Mouse (Mus musculus) heart, postnatal 14 days (tissue): ENCODE measurements around the gene Vac14. TPM values are rescaled to one million over a fixed set of nuclear protein-coding genes. Genes with fewer than 3 reads are reported as not detected.

Experiments
- DNase-seq, 2 experiments: peaks; one replicate each; pipeline ENCODE4 v3.0.0; 2021 to 2022
- intact Hi-C: fragments of 180-260 bp; cut with DNase I; formaldehyde crosslinking; loops from one replicate; pipeline ENCODE4 v1.15.1; 2025
- total RNA-seq, 2 experiments: library from RNA; stranded (reverse); gene quantifications; 2 replicates each; pipeline ENCODE4 v1.2.3; 2021

The Vac14 gene
- total RNA-seq, 2 experiments from 2014 or later = 15.5 to 16.2 TPM

- no peak for DNase-seq
- intact Hi-C loops = no loop called here
Measured at GRCm38 (mm10) chr8:110710593-110710992, 92.2 kb downstream of the Vac14 start.

DNA sequence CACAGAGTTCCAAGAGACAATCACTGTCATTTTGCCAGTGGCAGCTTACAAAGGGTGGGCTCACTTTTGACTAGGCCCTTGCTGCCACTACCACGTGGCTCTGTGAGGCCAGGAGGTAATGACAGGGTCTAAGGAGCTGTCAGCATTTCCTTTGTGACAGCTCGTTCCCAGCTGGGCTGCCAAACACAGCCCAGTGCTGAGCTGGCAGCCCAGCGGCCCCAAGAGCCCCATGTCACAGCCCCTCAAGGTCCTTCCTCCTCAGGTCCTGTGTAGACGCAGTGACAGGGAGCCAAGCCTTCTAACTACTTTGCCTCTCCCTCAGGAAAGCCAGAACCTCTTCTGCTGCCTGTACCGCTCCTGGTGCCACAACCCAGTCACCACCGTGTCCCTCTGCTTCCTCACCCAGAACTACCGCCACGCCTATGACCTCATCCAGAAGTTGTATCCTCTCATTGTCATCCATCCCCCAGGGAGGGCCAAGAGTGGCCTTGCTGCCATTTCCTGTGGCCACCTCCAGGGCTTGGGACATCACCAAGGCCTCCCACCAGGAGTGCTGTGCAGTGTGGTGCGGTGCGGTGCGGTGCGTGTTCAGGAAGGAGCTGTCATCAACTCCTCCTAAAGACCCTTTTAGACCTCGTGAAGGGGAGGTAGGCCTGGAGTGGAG, 93.0 kb downstream of the Vac14 start:
- peak; percentile 51 to 59 for DNase-seq
- intact Hi-C loops = no loop called here

DNA sequence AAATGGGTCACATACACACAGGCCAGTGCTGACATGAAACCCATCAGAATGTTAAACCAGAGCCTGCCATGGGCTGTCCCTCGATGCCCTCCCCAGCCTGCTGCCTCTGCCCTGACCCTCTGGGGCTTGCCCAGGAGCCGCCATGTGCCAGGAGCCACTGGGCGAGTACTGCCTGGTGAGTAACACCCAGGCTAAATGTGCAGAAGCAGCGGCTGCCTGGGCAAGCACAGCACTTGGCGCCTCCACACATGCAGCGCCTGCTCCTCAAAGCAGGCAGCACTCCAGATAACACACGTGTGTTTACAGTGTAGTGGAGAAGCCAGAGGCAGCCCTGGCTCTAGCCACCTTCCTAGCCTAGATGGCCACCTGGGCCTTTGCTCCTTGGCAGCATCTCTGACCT, 94.7 kb downstream of the Vac14 start:
- intact Hi-C loops = no loop called here
- DNase-seq = peak; percentile 45 to 62

DNA sequence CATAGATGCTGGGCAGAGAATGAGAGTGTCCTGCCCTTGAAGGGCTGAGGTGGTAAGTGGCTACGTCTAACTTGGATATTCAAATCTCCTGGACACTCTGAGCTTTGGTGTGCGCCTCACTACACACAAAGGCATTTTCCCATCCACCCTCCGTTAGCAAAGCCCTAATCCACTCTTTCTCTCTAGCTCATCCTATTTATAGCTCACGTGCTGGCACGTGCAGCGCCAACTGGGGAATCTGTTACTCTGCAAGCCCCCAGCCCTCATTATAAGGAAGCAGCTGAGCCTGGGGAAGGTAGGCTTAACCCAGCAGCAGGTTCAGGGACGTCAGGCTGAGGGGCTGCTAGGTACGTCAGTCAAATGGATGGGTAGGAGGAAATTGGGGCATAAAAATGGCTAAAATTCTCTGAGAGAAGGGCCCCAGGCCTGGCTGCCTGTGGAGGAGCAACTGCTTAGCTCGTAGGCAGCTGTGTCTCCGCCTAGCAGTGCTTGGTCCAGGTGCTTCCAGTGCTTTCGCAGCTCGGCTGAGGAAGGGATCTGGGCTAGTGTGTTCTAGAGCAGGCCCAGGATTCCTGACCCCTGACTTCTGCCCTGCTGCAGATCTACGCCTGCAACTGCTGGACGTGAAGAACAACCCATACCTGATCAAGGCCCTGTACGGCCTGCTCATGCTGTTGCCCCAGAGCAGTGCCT, 96.6 kb downstream of the Vac14 start:
- intact Hi-C loops = no loop called here
- no peak for DNase-seq

- intact Hi-C loops = no loop called here
- DNase-seq = peak; percentile 44 to 60
Measured at GRCm38 (mm10) chr8:110716075-110716474, 97.7 kb downstream of the Vac14 start.

- intact Hi-C loops = no loop called here
Measured at GRCm38 (mm10) chr8:110717131-110717530, 98.7 kb downstream of the Vac14 start.

GRCm38 (mm10) chr8:110718209-110718968, 100.0 kb downstream of the Vac14 start:
- no peak for DNase-seq
- intact Hi-C loops = no loop called here

More at GRCm38 (mm10) chr8:110717131-110717530, 98.7 kb downstream of the Vac14 start:
- no peak for DNase-seq

DNA sequence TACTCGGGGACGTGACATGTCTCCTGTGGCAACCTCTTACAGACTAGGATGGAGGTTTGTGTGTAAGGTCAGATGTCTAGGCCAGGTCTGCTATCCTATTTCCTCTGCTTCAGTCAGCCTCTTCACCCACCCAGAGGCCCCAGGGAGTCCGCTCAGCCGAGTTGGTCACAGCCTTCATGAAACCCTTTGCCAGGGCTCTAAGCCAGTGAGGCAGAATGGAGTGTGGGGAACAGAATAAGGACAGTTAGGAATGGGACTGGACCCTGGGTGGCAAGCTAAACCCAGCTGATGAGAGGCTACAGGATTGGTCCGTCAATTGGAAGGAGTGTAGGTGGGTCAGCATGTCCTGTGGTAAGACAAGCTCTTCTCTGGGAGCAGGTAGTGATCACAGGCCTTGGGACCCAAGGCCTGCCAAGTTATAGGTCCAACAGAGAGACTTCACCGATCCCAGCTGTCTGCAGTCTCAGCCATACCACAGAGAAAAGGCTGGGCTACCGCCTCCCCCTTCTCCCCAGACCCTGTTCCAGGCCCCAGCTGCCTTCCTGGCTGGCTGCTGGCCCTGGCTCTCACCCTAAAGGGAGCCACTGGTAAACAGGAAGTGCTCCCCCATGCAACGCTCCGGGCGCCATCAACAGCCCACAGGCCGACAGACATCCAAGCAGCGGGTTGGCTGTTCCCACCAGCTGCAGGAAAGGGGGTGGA, 100.7 kb downstream of the Vac14 start:
- intact Hi-C loops = no loop called here

DNA sequence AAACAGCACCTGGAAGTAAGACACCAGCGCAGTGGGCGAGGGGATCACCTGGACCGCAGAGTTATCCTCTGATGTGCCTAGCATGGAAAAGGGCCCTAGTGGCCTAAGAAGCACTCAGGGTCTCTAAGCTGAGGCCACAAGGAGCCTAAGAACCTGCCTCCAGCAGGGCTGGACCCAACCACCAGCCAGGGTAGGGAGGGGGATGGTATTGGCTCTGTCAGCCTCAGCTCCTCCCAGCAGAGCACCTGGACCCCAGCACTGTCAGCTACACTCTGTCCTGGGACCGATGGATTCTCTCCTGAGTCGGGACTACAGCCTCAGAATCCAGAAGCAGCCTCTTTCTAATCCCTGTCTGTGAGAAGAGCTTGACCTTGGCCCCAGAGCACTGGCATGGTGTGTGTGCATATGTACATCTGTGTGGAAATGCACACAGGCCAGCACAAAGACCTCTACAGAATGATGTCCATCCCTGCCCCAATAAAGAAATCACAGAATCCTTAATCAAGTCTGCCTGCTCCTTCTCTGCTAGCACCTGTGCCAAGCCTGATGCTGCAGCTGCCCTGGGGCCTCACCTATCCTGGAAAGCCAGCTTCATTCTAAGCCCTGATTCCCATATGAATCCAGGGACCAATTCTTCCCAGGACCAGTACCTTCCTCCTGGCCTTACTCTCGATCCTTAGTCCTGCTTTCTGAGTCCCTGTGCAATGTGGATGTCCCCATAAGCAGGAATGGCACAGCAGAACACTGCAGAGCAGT, 101.7 kb downstream of the Vac14 start:
- DNase-seq = no peak
- intact Hi-C loops = loop anchor here (2.0 kb wide), 1 partner anchor 45 kb away; no protein-coding TSS in a partner anchor

More for the DNA sequence above, 100.7 kb downstream of the Vac14 start:
- peak; percentile 78 to 81 for DNase-seq

- DNase-seq = peak; percentile 85
- intact Hi-C loops = loop anchor here (2.0 kb wide), 1 partner anchor 46 kb away; no protein-coding TSS in a partner anchor
Measured at GRCm38 (mm10) chr8:110720685-110721598, 102.6 kb downstream of the Vac14 start, which contains the start of gene Mtss1l. Gene Mtss1l, plus strand, starts transcription at chr8:110721476.

DNA sequence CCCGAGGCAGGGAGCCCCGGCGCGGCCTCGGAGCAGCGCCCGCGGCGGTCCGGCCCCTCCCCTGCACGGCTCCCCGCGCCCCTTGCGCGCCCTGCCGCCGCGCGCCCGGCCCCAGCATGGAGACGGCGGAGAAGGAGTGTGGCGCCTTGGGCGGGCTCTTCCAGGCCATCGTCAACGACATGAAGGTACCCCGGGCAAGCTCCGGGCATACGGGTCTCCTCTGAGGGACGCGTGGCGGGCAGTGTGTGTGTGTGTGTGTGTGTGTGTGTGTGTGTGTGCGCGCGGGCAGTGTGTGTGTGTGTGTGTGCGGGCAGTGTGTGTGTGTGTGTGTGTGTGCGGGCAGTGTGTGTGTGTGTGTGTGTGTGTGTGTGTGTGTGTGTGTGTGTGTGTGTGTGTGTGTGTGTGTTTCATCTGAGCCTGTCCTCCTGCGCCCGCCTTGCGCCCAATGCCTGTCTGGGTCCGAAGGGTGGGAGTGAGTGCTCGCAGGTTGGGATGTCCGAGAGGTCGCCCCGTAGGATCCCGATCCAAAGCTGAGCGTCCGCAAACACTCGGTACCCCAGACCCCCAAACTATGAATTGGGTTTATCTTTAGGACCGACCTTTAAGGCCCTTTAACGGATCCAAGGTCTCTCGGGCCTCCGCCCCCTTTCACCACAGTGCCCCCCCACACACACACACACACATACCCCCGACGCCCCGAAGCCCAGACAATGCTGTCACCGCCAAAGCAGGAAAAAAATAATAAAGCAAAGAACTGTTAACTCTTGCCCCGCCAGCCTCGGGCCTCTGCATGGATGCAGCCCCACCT, 103.4 kb downstream of the Vac14 start:
- intact Hi-C loops = loop anchor here (2.0 kb wide), 1 partner anchor 47 kb away; no protein-coding TSS in a partner anchor
- DNase-seq = peak in 1 of 2 experiments; percentile 65

DNA sequence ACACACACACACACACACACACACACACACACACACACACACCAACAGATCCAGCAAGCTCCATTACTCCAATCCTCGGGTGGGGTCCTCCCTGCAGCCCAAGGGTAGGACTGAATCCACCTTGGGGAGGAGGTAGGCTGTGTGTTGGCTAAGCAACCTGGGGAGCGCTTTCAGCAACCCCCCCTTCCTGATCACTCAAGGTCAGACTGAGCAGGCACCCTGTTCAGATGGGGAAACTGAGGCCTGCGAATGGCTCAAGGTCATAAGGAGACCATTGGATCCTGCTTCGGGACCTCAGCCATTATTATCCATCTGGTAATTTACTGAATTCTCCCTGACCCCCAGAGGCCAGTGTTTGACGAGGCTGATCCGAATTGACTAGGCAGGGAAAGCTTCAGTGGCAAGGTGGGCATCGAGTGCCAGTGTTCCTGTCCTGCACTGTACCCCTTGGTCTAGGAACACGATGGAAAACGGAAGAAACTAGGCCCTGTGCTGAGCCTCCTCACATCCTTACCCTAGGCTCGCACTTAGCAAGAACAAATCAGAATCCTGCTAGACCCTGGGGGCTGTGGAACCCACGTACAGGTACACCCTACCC, 104.1 kb downstream of the Vac14 start:
- intact Hi-C loops = no loop called here
- DNase-seq = no peak

DNA sequence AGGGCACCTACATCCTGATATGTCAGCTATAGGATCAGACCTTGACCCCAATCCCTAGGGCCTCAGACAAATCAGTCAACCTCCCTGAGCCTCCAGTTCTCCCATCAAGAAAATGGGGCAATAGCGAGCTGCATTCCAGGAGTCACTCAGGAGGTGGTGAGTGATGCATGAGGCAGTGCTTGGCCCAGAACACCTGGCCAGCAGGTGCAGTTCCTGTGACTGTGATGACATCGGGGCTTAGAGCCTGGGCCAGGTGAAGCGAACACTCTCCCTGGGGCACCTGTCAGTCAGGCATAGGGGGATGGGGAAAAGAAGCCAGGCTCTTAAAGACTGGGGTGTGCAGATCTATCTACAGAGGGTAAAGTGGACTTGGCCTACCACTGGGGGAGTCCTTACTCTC, 106.1 kb downstream of the Vac14 start:
- DNase-seq = no peak
- intact Hi-C loops = no loop called here

GRCm38 (mm10) chr8:110725084-110725838, 106.9 kb downstream of the Vac14 start:
- intact Hi-C loops = loop anchor here (1.0 kb wide), 1 partner anchor 79 kb away; no protein-coding TSS in a partner anchor
- no peak for DNase-seq

- DNase-seq = peak; percentile 77 to 84
- intact Hi-C loops = no loop called here
Measured at GRCm38 (mm10) chr8:110726893-110727292, 108.5 kb downstream of the Vac14 start.

GRCm38 (mm10) chr8:110731346-110731859, 113.0 kb downstream of the Vac14 start:
- intact Hi-C loops = no loop called here
- DNase-seq = no peak
